8 mouse cellular contexts compared by ENCODE assay signal in the genomic region with DNA sequence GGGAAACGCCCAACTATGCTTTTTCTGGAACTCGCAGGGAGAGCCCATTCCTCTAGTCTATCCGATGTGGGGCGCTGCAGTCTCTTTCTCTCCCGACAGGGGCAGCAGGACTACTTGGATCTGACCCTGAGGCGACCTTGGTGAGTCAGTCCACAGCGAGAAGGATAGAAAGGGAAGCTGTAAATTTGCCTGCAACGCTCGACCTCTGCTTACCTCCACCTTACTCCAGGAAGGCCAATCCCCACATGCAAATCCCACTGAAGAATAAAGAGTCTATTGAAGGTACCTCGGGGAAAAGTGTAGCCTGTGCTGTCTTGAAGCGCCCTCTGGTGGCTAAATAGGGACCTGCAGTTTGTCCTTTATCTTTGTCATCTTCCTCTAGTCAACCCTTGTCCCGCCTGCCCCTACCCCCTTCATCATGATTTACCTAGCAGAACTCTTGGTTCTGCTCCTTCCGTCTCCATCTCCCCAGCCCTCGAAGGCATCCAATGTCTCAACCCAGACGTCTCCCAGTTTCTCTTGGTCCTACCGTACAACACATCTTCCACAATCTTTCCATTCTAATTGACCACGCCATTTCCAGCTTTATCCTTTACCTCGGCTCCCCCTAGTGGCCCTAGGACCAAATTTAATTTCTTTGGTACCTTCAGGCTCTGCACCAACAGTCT. TPM values are rescaled to one million over a fixed set of nuclear protein-coding genes. Genes with fewer than 3 reads are reported as not detected.
DNase-seq lines count a peak whose midpoint lies in the region; ATAC-seq lines count a peak whose summit lies in the region.

No protein-coding gene starts in this region.

- DNase-seq in adipocyte (ENCODE audit: low spot score) = peak; percentile 93
- DNase-seq in embryo, embryonic 10 days (ENCODE audit: low spot score) = peak; percentile 89
- peak; percentile 76 for DNase-seq in gastrocnemius, postnatal 14 days
- DNase-seq in left cerebral cortex, postnatal 10 days (ENCODE audit: extremely low spot score in 1 of 2, low spot score in 2 of 2) = peak; percentile 86 to 88
- peak; percentile 86 for DNase-seq in right cerebral cortex, postnatal 25 days
- peak; percentile 66 to 85 for DNase-seq in urinary bladder, postnatal 4 days (ENCODE audit: low spot score in 2 of 2)

- peak; percentile 91 for ATAC-seq in inflammation-experienced regulatory T-cells, adult 6 months
- peak; percentile 89 for ATAC-seq in megakaryocyte-erythroid progenitor cell, adult 5-6 weeks (replicated peaks; ENCODE audit: low FRiP score, low TSS enrichment, poor library complexity, severe bottlenecking)

- intact Hi-C loops in gastrocnemius, postnatal 14 days (cut with DNase I; ENCODE audit: low total_unique reads) = loop anchor here (5.0 kb wide), 1 partner anchor 69 kb away; a partner anchor contains a TSS
- intact Hi-C loops in left cerebral cortex, postnatal 10 days (cut with DNase I) = loop anchor here (2.0 to 10.0 kb wide), 4 partner anchors 71 to 347 kb away; a partner anchor contains a TSS

RNA-seq across cellular contexts. Expression of a gene that starts 4.3 kb away (rescaled TPM):
- total RNA-seq in gastrocnemius, postnatal 14 days (2021) = under 1 TPM; 0.11 to 0.12 TPM
- polyA plus RNA-seq in inflammation-experienced regulatory T-cells, adult 6 months (2017; shearing (Covaris generic)) = not detected
- total RNA-seq in left cerebral cortex, postnatal 10 days (2021) = 1 to 10 TPM; 5.4 to 7.0 TPM
- not detected in 2 replicates for total RNA-seq in megakaryocyte-erythroid progenitor cell, adult 5-6 weeks (2014; fragmentation: Nextera tagmentation)
- not detected in 2 replicates for total RNA-seq in megakaryocyte-erythroid progenitor cell, adult 5-6 weeks (2017)

Comparison
In these comparisons a context has a peak if more than half of its experiments do, and no peak if none do; other contexts are left out.
1. Peak in every context shown above with its lines: DNase-seq and ATAC-seq.
2. RNA of a gene that starts 4.3 kb away (total RNA-seq): 5.4 to 7.0 TPM in left cerebral cortex, postnatal 10 days; 0.11 to 0.12 TPM in gastrocnemius, postnatal 14 days and not detected in megakaryocyte-erythroid progenitor cell, adult 5-6 weeks; every median in the first group is over 4 times any median in the second.